Mouse (Mus musculus) kidney, embryonic 16.5 days (tissue): ENCODE measurements around the gene Trim75. TPM values are rescaled to one million over a fixed set of nuclear protein-coding genes. Genes with fewer than 3 reads are reported as not detected.

Experiments
- ATAC-seq: fragments of 200-750 bp; cut with Nextera tagmentation; 2 replicates; pipeline ENCODE4 v1.8.0; 2017; ENCODE audit warnings: moderate TSS enrichment; ENCODE audit not compliant: low FRiP score, low TSS enrichment
- H3K27ac ChIP-seq: fragments of 300-500 bp; sonication (generic); 2 replicates; pipeline ENCODE4 v1.5.1; 2014; ENCODE audit warnings: low read length
- H3K27me3 ChIP-seq: fragments of 300-500 bp; sonication (generic); 2 replicates; pipeline ENCODE4 v1.6.1; 2014; ENCODE audit warnings: low read length, control low read depth, mixed read lengths; ENCODE audit not compliant: insufficient read depth
- H3K36me3 ChIP-seq: fragments of 300-500 bp; sonication (generic); 2 replicates; pipeline ENCODE4 v1.6.1; 2014; ENCODE audit warnings: low read length, control low read depth, mixed read lengths; ENCODE audit not compliant: insufficient read depth
- H3K4me1 ChIP-seq: fragments of 300-500 bp; sonication (generic); 2 replicates; pipeline ENCODE4 v1.6.1; 2014; ENCODE audit warnings: low read length, control low read depth, mixed read lengths; ENCODE audit not compliant: insufficient read depth
- H3K4me2 ChIP-seq: fragments of 300-500 bp; sonication (generic); replicated peaks from 2 replicates; pipeline ENCODE4 v1.6.1; 2014; ENCODE audit warnings: low read depth, low read length
- H3K4me3 ChIP-seq: fragments of 300-500 bp; sonication (generic); 2 replicates; pipeline ENCODE4 v1.5.1; 2014; ENCODE audit warnings: mild to moderate bottlenecking, low read length
- H3K9ac ChIP-seq: fragments of 300-500 bp; sonication (generic); replicated peaks from 2 replicates; pipeline ENCODE4 v1.6.1; 2014; ENCODE audit warnings: low read length
- H3K9me3 ChIP-seq: fragments of 300-500 bp; sonication (generic); 2 replicates; pipeline ENCODE4 v1.6.1; 2016; ENCODE audit warnings: low read length, control low read depth
- WGBS: fragments of 180-500 bp; shearing (Covaris S2); extraction: QIAGEN DNeasy Blood & Tissue Kit; methylation state at CpG from one replicate; pipeline ENCODE4 v1.1.7; 2014; 5-methylcytosine and 5-hydroxymethylcytosine counted together
- polyA plus RNA-seq: library from polyadenylated mRNA; unstranded; fragments of >200 nt; fragmentation: Nextera tagmentation; extraction: Ambion mirVana; gene quantifications from 2 replicates; pipeline ENCODE4 v1.2.1, GENCODE M21; 2015

The Trim75 gene
- polyA plus RNA-seq, 1 experiment from 2014 or later = not detected

DNA sequence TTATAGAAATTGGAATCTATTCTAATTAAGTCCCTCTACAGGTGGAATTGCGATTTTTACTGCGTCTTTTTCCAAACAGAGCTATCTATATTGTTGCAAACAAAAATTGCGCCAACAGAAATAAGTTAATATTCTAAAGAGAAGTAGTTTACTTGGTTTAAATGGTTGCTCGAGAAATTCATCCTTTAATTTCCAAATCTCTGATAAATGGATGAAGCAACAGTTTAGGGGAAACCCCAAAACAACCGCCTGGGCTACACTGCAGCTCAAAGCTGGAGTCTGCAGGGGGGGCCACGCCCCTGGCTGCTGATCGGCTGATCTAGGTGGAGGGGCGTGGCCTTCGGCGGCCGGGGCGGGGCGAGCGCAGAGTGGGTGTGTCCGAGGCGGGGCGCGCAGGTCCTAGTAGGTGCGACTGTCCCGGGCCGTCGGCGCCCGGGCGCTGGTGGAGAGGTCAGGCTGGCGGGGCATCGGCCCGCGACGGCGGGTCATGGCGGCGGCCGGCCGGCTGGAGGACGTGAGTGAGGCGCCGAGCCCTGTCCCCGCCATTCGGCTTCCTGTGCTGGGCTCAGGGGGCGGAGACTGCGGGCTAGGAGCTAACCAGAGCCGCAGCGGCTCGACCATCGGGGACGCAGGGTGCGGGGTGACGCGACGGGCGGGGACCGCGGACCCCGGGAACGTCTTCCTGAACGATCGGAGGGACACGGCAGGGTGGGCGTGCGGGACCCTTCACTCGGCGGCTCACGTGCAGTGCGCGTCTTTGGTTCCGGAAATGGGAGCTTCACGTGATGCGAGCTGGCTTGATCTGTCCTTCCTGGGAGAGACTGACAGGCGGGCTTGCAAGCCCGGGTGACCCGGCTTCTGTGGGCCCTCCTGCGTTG, 40.6 kb downstream of the Trim75 start, which contains the start of gene Tmem192:
Tmem192 (plus strand) TSS at position 366 of the 878 bp plus-strand sequence.
- Histone ChIP-seq H3K4me3 (peak within 1 kb of the TSS; percentile 84), H3K4me1 (no peaks in the 10 kb centered on the region), H3K9ac (peak within 1 kb of the TSS; percentile 79), H3K36me3 (no peaks in the 10 kb centered on the region), H3K9me3 (no peaks in the 10 kb centered on the region), H3K27me3 (peaks cover 12% of the 10 kb centered on the region), H3K4me2 (peak within 1 kb of the TSS; percentile 67), H3K27ac (peak within 1 kb of the TSS; percentile 78)
- ATAC-seq = peak; percentile 98
- 1% methylated on average over 73 of the region's 73 CpGs for WGBS

- peak overlapping the region; percentile 67 for H3K4me2 ChIP-seq
- H3K4me1 ChIP-seq = no peaks in the 10 kb centered on the region
- WGBS = 39% methylated on average over 8 of the region's 8 CpGs
- H3K27me3 ChIP-seq = peaks cover 12% of the 10 kb centered on the region
- peak overlapping the region; percentile 19; the same call in 1 of the 2 replicates for H3K4me3 ChIP-seq
- no peak overlapping the region for H3K9ac ChIP-seq
- H3K36me3 ChIP-seq = no peaks in the 10 kb centered on the region
- no peaks in the 10 kb centered on the region for H3K9me3 ChIP-seq
- no peak overlapping the region for H3K27ac ChIP-seq
- no peak for ATAC-seq
Measured at GRCm38 (mm10) chr8:64946441-64946819, 41.2 kb downstream of the Trim75 start.

DNA sequence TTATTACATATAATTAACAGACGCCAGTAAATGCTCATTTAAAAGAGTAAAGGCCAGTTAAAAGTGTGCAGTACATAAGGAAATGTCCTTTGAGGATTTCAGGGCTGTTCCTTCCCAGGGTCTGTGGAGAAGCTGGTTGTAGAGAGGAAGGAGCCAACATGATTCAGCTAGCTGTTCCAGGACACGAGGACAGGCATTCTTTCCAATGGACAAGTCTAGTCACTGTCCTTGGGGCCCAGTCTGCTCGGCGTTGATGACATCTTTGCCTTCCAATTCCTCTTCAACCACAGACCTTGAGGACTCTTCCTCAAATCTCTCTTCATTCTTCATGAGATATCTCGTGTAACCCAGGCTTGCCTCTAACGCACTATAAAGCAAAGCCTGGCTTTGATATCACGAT, 42.0 kb downstream of the Trim75 start:
- no peak overlapping the region for H3K4me2 ChIP-seq
- no peak overlapping the region for H3K9ac ChIP-seq
- no peak overlapping the region for H3K27ac ChIP-seq
- ATAC-seq = no peak
- H3K36me3 ChIP-seq = no peaks in the 10 kb centered on the region
- H3K27me3 ChIP-seq = peaks cover 12% of the 10 kb centered on the region
- H3K4me1 ChIP-seq = no peaks in the 10 kb centered on the region
- peaks cover under 1% of the 10 kb centered on the region; the same call in 1 of the 2 replicates for H3K9me3 ChIP-seq
- no peak overlapping the region for H3K4me3 ChIP-seq
- WGBS = 80% methylated on average over 7 of the region's 7 CpGs

GRCm38 (mm10) chr8:64944831-64945230, 42.8 kb downstream of the Trim75 start:
- Histone ChIP-seq H3K4me1 (no peaks in the 10 kb centered on the region), H3K4me3 (no peak overlapping the region), H3K9me3 (peaks cover 2% of the 10 kb centered on the region; the same call in 1 of the 2 replicates), H3K4me2 (no peak overlapping the region), H3K9ac (no peak overlapping the region), H3K27me3 (peaks cover 12% of the 10 kb centered on the region), H3K36me3 (no peaks in the 10 kb centered on the region), H3K27ac (no peak overlapping the region)
- no peak for ATAC-seq
- 26% methylated on average over 5 of the region's 5 CpGs for WGBS

DNA sequence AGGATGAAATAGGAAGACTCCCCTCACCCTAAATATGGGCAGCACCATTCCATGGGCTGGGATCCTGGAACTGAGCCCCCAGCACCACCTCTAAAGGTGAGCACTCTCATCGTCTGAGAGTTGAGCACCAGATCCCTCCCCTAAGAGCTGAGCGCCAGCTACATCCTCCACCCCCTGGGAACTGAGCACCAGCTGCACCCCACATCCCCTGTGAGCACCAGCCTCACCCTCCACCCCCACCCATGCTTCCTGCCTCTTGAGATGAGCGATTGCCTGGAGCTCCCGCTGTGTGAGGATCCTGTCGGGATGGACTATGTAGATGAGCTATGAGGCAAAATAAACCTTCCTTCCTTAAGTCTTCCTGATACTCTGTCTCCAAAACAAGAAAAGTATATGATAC, 44.7 kb downstream of the Trim75 start:
- Histone ChIP-seq H3K4me2 (no peak overlapping the region), H3K9ac (no peak overlapping the region), H3K9me3 (peaks cover 2% of the 10 kb centered on the region; the same call in 1 of the 2 replicates), H3K4me3 (no peak overlapping the region), H3K4me1 (no peaks in the 10 kb centered on the region), H3K27me3 (peaks cover 12% of the 10 kb centered on the region), H3K36me3 (no peaks in the 10 kb centered on the region), H3K27ac (no peak overlapping the region)
- WGBS = 24% methylated on average over 5 of the region's 5 CpGs
- no peak for ATAC-seq

GRCm38 (mm10) chr8:64941495-64941894, 46.1 kb downstream of the Trim75 start:
- Histone ChIP-seq H3K4me1 (no peaks in the 10 kb centered on the region), H3K9me3 (peaks cover 2% of the 10 kb centered on the region; the same call in 1 of the 2 replicates), H3K36me3 (no peaks in the 10 kb centered on the region), H3K27ac (no peak overlapping the region), H3K4me3 (no peak overlapping the region), H3K9ac (no peak overlapping the region), H3K27me3 (peaks cover 12% of the 10 kb centered on the region), H3K4me2 (no peak overlapping the region)
- peak; percentile 60; the same call in 1 of the 2 replicates for ATAC-seq
- 10% methylated on average over 9 of the region's 9 CpGs for WGBS

DNA sequence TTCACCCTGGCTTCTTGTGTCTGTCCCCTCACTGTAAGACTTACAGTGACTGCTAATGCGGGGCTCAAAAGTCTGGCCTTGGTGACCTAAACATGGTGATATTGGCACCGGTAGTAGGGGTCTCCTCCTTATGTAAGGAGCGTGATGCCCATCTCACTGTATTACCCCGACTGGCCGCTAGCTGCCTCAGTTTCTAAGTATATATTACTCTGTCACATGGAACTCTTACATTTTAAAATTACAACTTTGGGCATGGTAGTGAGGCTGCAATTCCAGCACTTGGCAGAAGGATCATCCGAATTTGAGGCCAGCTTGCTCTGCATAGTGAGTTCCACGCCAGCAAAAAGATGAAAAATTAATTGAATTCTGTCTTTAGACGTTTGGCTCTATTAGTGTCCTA, 46.6 kb downstream of the Trim75 start:
- ATAC-seq = no peak
- H3K27me3 ChIP-seq = peaks cover 12% of the 10 kb centered on the region
- no peaks in the 10 kb centered on the region for H3K4me1 ChIP-seq
- H3K36me3 ChIP-seq = no peaks in the 10 kb centered on the region
- peaks cover 2% of the 10 kb centered on the region; the same call in 1 of the 2 replicates for H3K9me3 ChIP-seq
- no peak overlapping the region for H3K9ac ChIP-seq
- H3K4me2 ChIP-seq = no peak overlapping the region
- 85% methylated on average over 8 of the region's 8 CpGs for WGBS
- H3K4me3 ChIP-seq = no peak overlapping the region
- H3K27ac ChIP-seq = no peak overlapping the region

DNA sequence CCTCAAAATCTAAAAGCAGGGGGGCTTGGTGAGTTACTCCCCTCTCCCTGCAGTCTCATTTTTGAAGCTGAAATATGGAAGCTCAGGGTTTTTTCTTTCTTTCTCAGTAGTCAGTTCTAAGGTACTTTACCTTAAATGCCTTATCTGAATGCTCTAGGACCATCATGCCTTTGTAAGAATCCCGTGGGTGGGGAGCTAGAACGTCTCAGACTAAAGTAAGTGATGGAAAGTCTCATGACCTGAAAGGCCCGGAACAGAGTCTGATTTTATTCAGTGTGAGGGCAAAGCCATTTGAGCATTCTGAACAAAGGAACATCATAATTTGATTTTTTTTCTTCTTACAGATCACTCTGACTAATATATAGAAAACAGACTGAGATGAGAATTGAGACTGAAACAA, 52.6 kb downstream of the Trim75 start:
- ATAC-seq = no peak

More for the DNA sequence above, 52.6 kb downstream of the Trim75 start:
- Histone ChIP-seq H3K36me3 (no peaks in the 10 kb centered on the region), H3K9ac (no peak overlapping the region), H3K4me3 (no peak overlapping the region), H3K27ac (no peak overlapping the region), H3K27me3 (no peaks in the 10 kb centered on the region), H3K9me3 (no peaks in the 10 kb centered on the region), H3K4me2 (no peak overlapping the region), H3K4me1 (no peaks in the 10 kb centered on the region)
- 75% methylated on average over 3 of the region's 3 CpGs for WGBS
